8 mouse cellular contexts compared by ENCODE assay signal in the genomic region with DNA sequence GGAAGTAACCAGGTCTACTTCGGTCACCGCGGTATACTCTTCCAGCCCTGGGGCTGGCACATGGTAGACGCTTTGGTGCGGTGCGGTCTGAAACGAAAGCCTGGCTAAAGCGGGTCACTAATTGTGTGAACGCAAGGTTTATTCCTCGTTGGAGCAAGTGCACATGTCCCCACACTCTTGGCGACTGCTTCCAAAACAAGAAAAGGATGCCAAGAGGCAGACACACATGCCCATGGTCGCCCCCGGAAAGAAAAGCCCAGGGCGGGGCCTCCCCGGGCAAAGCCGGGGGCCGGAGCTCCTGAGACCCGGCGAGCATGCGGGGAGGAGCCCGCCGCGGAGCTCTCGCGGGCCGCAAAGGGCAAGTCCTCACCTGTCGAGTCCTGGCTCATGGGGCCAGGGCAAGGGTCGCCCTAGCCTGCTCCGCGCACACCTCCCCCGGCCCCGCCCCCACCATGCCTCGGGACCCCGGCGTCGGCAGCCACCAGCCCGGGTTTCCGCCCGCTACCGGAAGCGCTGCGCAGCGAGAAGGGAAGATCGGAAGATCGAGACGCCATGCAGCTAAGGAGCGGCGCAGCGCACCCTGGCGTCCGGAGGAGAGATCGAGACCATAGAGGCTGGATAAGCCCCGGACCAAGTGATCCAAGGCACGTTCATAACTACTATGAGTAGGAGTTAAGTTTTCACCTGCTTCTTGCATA. TPM values are rescaled to one million over a fixed set of nuclear protein-coding genes. Genes with fewer than 3 reads are reported as not detected.
DNase-seq lines count a peak whose midpoint lies in the region; ATAC-seq lines count a peak whose summit lies in the region.

Gene Det1, minus strand, starts transcription at position 527 of the 698 bp plus-strand sequence.

- peak; percentile 97 for ATAC-seq in erythroblast, adult 5-6 weeks (replicated peaks; ENCODE audit: low FRiP score, poor library complexity, severe bottlenecking)
- peak; percentile 92 for ATAC-seq in kidney, embryonic 15.5 days (replicated peaks; ENCODE audit: low FRiP score)
- peak; percentile 98 for ATAC-seq in monocyte, adult 5-6 weeks (replicated peaks; ENCODE audit: insufficient number of reproducible peaks, low FRiP score, low TSS enrichment, poor library complexity, severe bottlenecking)

- no peaks in the 10 kb centered on the region for H3K9me3 ChIP-seq in heart, embryonic 10.5 days
- H3K9me3 ChIP-seq in kidney, embryonic 15.5 days (replicated peaks): no peaks in the 10 kb centered on the region

- peaks cover 8% of the 10 kb centered on the region; the same call in 1 of the 2 replicates for H3K4me1 ChIP-seq in heart, embryonic 10.5 days
- H3K4me1 ChIP-seq in kidney, embryonic 15.5 days: peaks cover 12% of the 10 kb centered on the region

- no peaks in the 10 kb centered on the region for H3K27me3 ChIP-seq in heart, embryonic 10.5 days (ENCODE audit: insufficient read depth, poor library complexity, severe bottlenecking)
- H3K27me3 ChIP-seq in kidney, embryonic 15.5 days: no peaks in the 10 kb centered on the region

- peaks cover 22% of the 10 kb centered on the region for H3K36me3 ChIP-seq in heart, embryonic 10.5 days
- H3K36me3 ChIP-seq in kidney, embryonic 15.5 days: peaks cover 23% of the 10 kb centered on the region

- H3K9ac ChIP-seq in kidney, embryonic 15.5 days: peak within 1 kb of the TSS; percentile 86

- peak; percentile 92 to 93 for DNase-seq in B cell, adult 2 months
- peak; percentile 96 for DNase-seq in brain, adult 2 months (ENCODE audit: low read depth, low spot score)
- DNase-seq in heart, embryonic 10.5 days (ENCODE audit: low spot score): peak; percentile 96
- peak; percentile 93 for DNase-seq in liver
- DNase-seq in spleen, postnatal 4 days (ENCODE audit: low spot score in 2 of 2): peak; percentile 91 to 96

- H3K27ac ChIP-seq in heart, embryonic 10.5 days: peak within 1 kb of the TSS; percentile 97
- H3K27ac ChIP-seq in kidney, embryonic 15.5 days: peak within 1 kb of the TSS; percentile 81

- peak within 1 kb of the TSS; percentile 89 for H3K4me3 ChIP-seq in heart, embryonic 10.5 days
- peak within 1 kb of the TSS; percentile 86 for H3K4me3 ChIP-seq in kidney, embryonic 15.5 days (replicated peaks)

- 1% methylated on average over 54 of the region's 54 CpGs for WGBS in heart, embryonic 10.5 days
- WGBS in kidney, embryonic 15.5 days: under 1% methylated on average over 54 of the region's 54 CpGs

- peak within 1 kb of the TSS; percentile 69 for H3K4me2 ChIP-seq in kidney, embryonic 15.5 days

RNA-seq across cellular contexts. Expression of gene Det1, which starts in this region (rescaled TPM):
- 7.3 and 8.6 TPM in 2 replicates for total RNA-seq in erythroblast, adult 5-6 weeks (2015; ENCODE audit: low replicate concordance)
- total RNA-seq in erythroblast, adult 5-6 weeks (2017; ENCODE audit: low replicate concordance): 3.9 and 6.8 TPM in 2 replicates
- polyA plus RNA-seq in heart, embryonic 10.5 days (2016; fragmentation: Nextera tagmentation; extraction: Ambion mirVana): 13.3 and 16.7 TPM in 2 replicates
- polyA plus RNA-seq in kidney, embryonic 15.5 days (2015; fragmentation: Nextera tagmentation; extraction: Ambion mirVana): 18.5 and 19.1 TPM in 2 replicates
- total RNA-seq in monocyte, adult 5-6 weeks (2017): 7.2 to 12.1 TPM (median 8.7 TPM) in 3 replicates

Comparison
In these comparisons a context has a peak if more than half of its experiments do, and no peak if none do; other contexts are left out.
1. Peak in every context shown above with its lines: DNase-seq, ATAC-seq, H3K4me3 ChIP-seq and H3K27ac ChIP-seq.